Mouse (Mus musculus) E14TG2a.4 (cell line): ENCODE measurements at regions not wholly inside any gene's neighbourhood (a gene's known extent, or its start where the extent isn't known, plus 50 kb on each side); places are given as distances from the start of the nearest gene placed in this dataset.

Experiments
- CTCF ChIP-seq: conservative IDR thresholded peaks from 2 replicates; pipeline ENCODE4 v1.5.1; 2014; ENCODE audit warnings: low read length
- NANOG ChIP-seq: IDR thresholded peaks from 2 replicates; pipeline ENCODE4 v1.6.1; 2014; ENCODE audit warnings: borderline replicate concordance, low read length, mixed read lengths
- POU5F1 ChIP-seq: IDR thresholded peaks from 2 replicates; pipeline ENCODE4 v1.6.1; 2014; ENCODE audit warnings: low read length, borderline replicate concordance

DNA sequence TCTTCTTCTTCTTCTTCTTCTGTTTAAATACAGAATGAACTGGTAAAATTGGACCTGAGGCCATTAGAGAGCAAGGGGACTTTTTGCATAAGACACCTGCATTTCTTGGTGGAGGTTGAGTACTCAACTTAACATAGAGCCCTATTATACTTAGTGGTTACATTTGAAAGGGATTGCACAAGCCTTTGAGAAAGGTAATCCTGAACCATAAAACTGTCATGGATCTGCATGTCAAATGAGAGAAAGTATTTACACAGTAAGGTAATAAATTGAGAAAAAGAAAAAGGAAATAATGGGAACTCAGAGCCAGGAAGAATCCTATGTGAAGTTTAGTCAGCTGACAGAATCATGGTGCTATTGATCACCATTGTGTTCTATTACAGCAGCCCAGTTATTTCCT lies 258.1 kb upstream of the 2610001J05Rik start:
- no peak for TF ChIP-seq CTCF
- no peak for TF ChIP-seq POU5F1
- no peak for TF ChIP-seq NANOG
